11 mouse cellular contexts compared by ENCODE assay signal in the genomic region with DNA sequence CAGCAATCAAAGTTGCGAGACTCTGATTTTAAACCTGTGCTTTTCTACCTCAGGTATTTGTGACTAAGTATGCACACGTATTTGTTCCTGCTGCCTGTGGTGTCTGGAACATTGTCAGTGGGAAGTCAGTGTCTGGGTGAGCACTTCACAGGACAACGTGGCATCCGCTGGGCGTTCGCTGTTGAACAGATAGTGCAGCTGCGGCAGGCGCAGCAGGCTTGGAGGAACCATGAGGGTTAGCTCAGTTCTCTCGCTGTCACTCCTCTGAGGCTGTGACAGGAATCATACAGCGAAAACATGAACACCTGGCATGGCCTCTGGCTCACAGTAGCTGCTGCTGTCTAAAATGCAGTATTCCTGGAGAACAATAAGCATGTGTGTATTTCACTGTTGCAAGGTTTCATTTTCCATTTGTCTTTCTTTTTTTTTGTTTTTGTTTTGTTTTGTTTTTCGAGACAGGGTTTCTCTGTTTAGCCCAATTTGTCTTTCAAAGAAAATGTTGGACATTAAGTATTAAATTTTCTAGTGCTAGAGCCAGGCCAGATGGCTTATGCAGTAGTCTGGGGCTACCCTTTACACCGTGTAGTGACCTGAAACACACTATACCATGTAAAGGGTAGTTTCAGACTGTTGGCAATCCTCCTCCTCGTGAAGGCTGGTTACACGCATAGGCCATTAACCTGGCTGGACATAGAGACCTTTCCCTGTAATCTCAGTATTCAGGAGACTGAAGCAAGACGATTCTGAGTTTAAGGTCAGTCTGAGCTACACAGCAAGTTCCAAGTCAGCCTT. TPM values are rescaled to one million over a fixed set of nuclear protein-coding genes. Genes with fewer than 3 reads are reported as not detected.
DNase-seq lines count a peak whose midpoint lies in the region; ATAC-seq and TF ChIP-seq lines count a peak whose summit lies in the region.
"Had no signal": no experiment of that assay in that cellular context is flagged by ENCODE, and none has a peak within 500 bp of the region (broad histone marks: within the 10 kb centered on the region; RNA-seq: fewer than 3 reads in every experiment).

No protein-coding gene starts in this region.

- no peak for TF ChIP-seq EP300 in heart, postnatal 0 days (IDR thresholded peaks at IDR 0.05; ENCODE audit: low read depth)
- TF ChIP-seq EP300 in stomach, postnatal 0 days (optimal IDR thresholded peaks at IDR 0.05), result no peak

- DNase-seq in heart, postnatal 0 days (ENCODE audit: low spot score), result peak; percentile 19
- DNase-seq in stomach, postnatal 0 days (ENCODE audit: low spot score), result no peak
- peak; percentile 64 for DNase-seq in thymus, postnatal 4 days
- DNase-seq in testis, postnatal 10 days (ENCODE audit: low spot score), result no peak
- DNase-seq in adrenal gland, postnatal 25 days, result no peak
- DNase-seq: adrenal gland, adult 8-10 months; right cerebral cortex, postnatal 25 days had no signal

- 62% methylated on average over 15 of the region's 15 CpGs for WGBS in heart, postnatal 0 days
- WGBS in heart, embryonic 11.5 days (ENCODE audit: insufficient replicate concordance), result 79% methylated on average over 15 of the region's 15 CpGs
- 82% methylated on average over 15 of the region's 15 CpGs for WGBS in stomach, embryonic 15.5 days
- WGBS in stomach, postnatal 0 days, result 83% methylated on average over 15 of the region's 15 CpGs
- 81% methylated on average over 15 of the region's 15 CpGs for WGBS in limb, embryonic 13.5 days

- no peak for TF ChIP-seq CTCF in heart, postnatal 0 days (IDR thresholded peaks at IDR 0.05; ENCODE audit: low read depth)
- no peak for TF ChIP-seq CTCF in stomach, postnatal 0 days (IDR thresholded peaks at IDR 0.05; ENCODE audit: low read depth)

- no peaks in the 10 kb centered on the region for H3K27me3 ChIP-seq in heart, postnatal 0 days (ENCODE audit: control insufficient read depth, insufficient read depth, low read length)
- no peaks in the 10 kb centered on the region for H3K27me3 ChIP-seq in heart, embryonic 11.5 days (ENCODE audit: control insufficient read depth, insufficient read depth, low read length)
- no peaks in the 10 kb centered on the region for H3K27me3 ChIP-seq in stomach, embryonic 15.5 days (replicated peaks)
- no peaks in the 10 kb centered on the region for H3K27me3 ChIP-seq in stomach, postnatal 0 days (ENCODE audit: control insufficient read depth, insufficient read depth, low read length)
- H3K27me3 ChIP-seq in limb, embryonic 13.5 days, result no peaks in the 10 kb centered on the region

- peak; percentile 49; the same call in 1 of the 2 replicates for ATAC-seq in heart, postnatal 0 days (ENCODE audit: insufficient read depth, low read depth)
- ATAC-seq in heart, embryonic 11.5 days (replicated peaks; ENCODE audit: insufficient number of reproducible peaks, low FRiP score, low TSS enrichment), result no peak
- ATAC-seq in stomach, embryonic 15.5 days (ENCODE audit: insufficient read depth, low FRiP score, low read depth), result no peak
- ATAC-seq in stomach, postnatal 0 days (ENCODE audit: low FRiP score, low TSS enrichment), result no peak
- ATAC-seq in limb, embryonic 13.5 days (ENCODE audit: low FRiP score, low read depth), result peak; percentile 52

- no peak overlapping the region; the same call in 1 of the 2 replicates for H3K4me2 ChIP-seq in heart, postnatal 0 days (ENCODE audit: low read depth, low read length)
- no peak overlapping the region for H3K4me2 ChIP-seq in heart, embryonic 11.5 days
- H3K4me2 ChIP-seq in stomach, embryonic 15.5 days, result no peak overlapping the region
- no peak overlapping the region for H3K4me2 ChIP-seq in stomach, postnatal 0 days (replicated peaks; ENCODE audit: low read depth)
- H3K4me2 ChIP-seq in limb, embryonic 13.5 days (replicated peaks), result no peak overlapping the region

- H3K36me3 ChIP-seq in heart, postnatal 0 days (replicated peaks; ENCODE audit: control insufficient read depth, insufficient read depth, low read length), result peaks cover 38% of the 10 kb centered on the region
- peaks cover 6% of the 10 kb centered on the region for H3K36me3 ChIP-seq in heart, embryonic 11.5 days (ENCODE audit: control insufficient read depth, insufficient read depth, low read length)
- H3K36me3 ChIP-seq in stomach, embryonic 15.5 days, result peaks cover 3% of the 10 kb centered on the region; the same call in 1 of the 2 replicates
- peaks cover 4% of the 10 kb centered on the region; the same call in 1 of the 2 replicates for H3K36me3 ChIP-seq in stomach, postnatal 0 days (ENCODE audit: control insufficient read depth, insufficient read depth, low read length)
- H3K36me3 ChIP-seq in limb, embryonic 13.5 days, result peaks cover 25% of the 10 kb centered on the region

- H3K9ac ChIP-seq in heart, postnatal 0 days (replicated peaks; ENCODE audit: low read depth, low read length), result no peak overlapping the region
- H3K9ac ChIP-seq in heart, embryonic 11.5 days (ENCODE audit: low read depth, low read length), result no peak overlapping the region
- H3K9ac ChIP-seq in stomach, embryonic 15.5 days, result no peak overlapping the region
- no peak overlapping the region for H3K9ac ChIP-seq in stomach, postnatal 0 days (ENCODE audit: low read length)
- H3K9ac ChIP-seq in limb, embryonic 13.5 days, result no peak overlapping the region

- H3K9me3 ChIP-seq in heart, postnatal 0 days (replicated peaks; ENCODE audit: control insufficient read depth, low read length), result no peaks in the 10 kb centered on the region
- no peaks in the 10 kb centered on the region for H3K9me3 ChIP-seq in heart, embryonic 11.5 days (replicated peaks; ENCODE audit: control insufficient read depth, low read length)
- H3K9me3 ChIP-seq in stomach, embryonic 15.5 days, result no peaks in the 10 kb centered on the region
- H3K9me3 ChIP-seq in stomach, postnatal 0 days (ENCODE audit: control insufficient read depth, low read length), result no peaks in the 10 kb centered on the region
- 0 out of 2 replicates have a peak, but pooled peaks cover 3% of the 10 kb centered on the region for H3K9me3 ChIP-seq in limb, embryonic 13.5 days

- H3K4me1 ChIP-seq in heart, postnatal 0 days (ENCODE audit: control insufficient read depth, insufficient read depth), result no peaks in the 10 kb centered on the region
- no peaks in the 10 kb centered on the region for H3K4me1 ChIP-seq in heart, embryonic 11.5 days (ENCODE audit: control insufficient read depth, insufficient read depth, low read length)
- no peaks in the 10 kb centered on the region for H3K4me1 ChIP-seq in stomach, embryonic 15.5 days
- no peaks in the 10 kb centered on the region for H3K4me1 ChIP-seq in stomach, postnatal 0 days (replicated peaks; ENCODE audit: control insufficient read depth, insufficient read depth)
- H3K4me1 ChIP-seq in limb, embryonic 13.5 days, result peaks cover 9% of the 10 kb centered on the region; the same call in 1 of the 2 replicates

- H3K27ac ChIP-seq in heart, postnatal 0 days (ENCODE audit: low read depth), result peak overlapping the region; percentile 46
- H3K27ac ChIP-seq in heart, embryonic 11.5 days (ENCODE audit: low read depth, low read length), result no peak overlapping the region
- H3K27ac ChIP-seq in stomach, embryonic 15.5 days, result peak overlapping the region; percentile 17; the same call in 1 of the 2 replicates
- H3K27ac ChIP-seq in stomach, postnatal 0 days (replicated peaks), result no peak overlapping the region
- H3K27ac ChIP-seq in limb, embryonic 13.5 days, result peak overlapping the region; percentile 10; the same call in 1 of the 2 replicates
- H3K27ac ChIP-seq: left cerebral cortex, adult 2 months had no signal

- H3K4me3 ChIP-seq in heart, postnatal 0 days (ENCODE audit: low read depth, low read length), result no peak overlapping the region
- no peak overlapping the region for H3K4me3 ChIP-seq in heart, embryonic 11.5 days (ENCODE audit: low read depth, low read length)
- no peak overlapping the region for H3K4me3 ChIP-seq in stomach, embryonic 15.5 days (replicated peaks)
- no peak overlapping the region for H3K4me3 ChIP-seq in stomach, postnatal 0 days (ENCODE audit: low read depth, low read length)
- H3K4me3 ChIP-seq in limb, embryonic 13.5 days, result no peak overlapping the region
- H3K4me3 ChIP-seq: left cerebral cortex, adult 2 months had no signal

RNA-seq across cellular contexts. Expression of a gene that starts 20.2 kb away (rescaled TPM):
- total RNA-seq in heart, postnatal 0 days (2014; rRNA removed; ENCODE audit: low replicate concordance), result 81.0 and 81.9 TPM in 2 replicates
- polyA plus RNA-seq in heart, postnatal 0 days (2015; fragmentation: Nextera tagmentation; extraction: Ambion mirVana), result 60.2 and 62.4 TPM in 2 replicates
- polyA plus RNA-seq in heart, embryonic 11.5 days (2014; fragmentation: Nextera tagmentation; extraction: Ambion mirVana), result 131 and 134 TPM in 2 replicates
- polyA plus RNA-seq in stomach, embryonic 15.5 days (2015; fragmentation: Nextera tagmentation; extraction: Ambion mirVana), result 114 and 122 TPM in 2 replicates
- 117 and 121 TPM in 2 replicates for polyA plus RNA-seq in stomach, postnatal 0 days (2015; fragmentation: Nextera tagmentation; extraction: Ambion mirVana)
- polyA plus RNA-seq in limb, embryonic 13.5 days (2015; fragmentation: Nextera tagmentation; extraction: Ambion mirVana), result 71.7 and 73.1 TPM in 2 replicates
- 209 TPM in 2 replicates for total RNA-seq in adrenal gland, postnatal 25 days (2021)

RNA-seq across cellular contexts. Expression of a gene that starts 52.8 kb away (rescaled TPM):
- 26.8 and 32.8 TPM in 2 replicates for total RNA-seq in heart, postnatal 0 days (2014; rRNA removed; ENCODE audit: low replicate concordance)
- polyA plus RNA-seq in heart, postnatal 0 days (2015; fragmentation: Nextera tagmentation; extraction: Ambion mirVana), result 21.3 and 23.0 TPM in 2 replicates
- polyA plus RNA-seq in heart, embryonic 11.5 days (2014; fragmentation: Nextera tagmentation; extraction: Ambion mirVana), result 28.1 and 28.7 TPM in 2 replicates
- polyA plus RNA-seq in stomach, embryonic 15.5 days (2015; fragmentation: Nextera tagmentation; extraction: Ambion mirVana), result 34.8 and 35.6 TPM in 2 replicates
- 17.2 and 20.0 TPM in 2 replicates for polyA plus RNA-seq in stomach, postnatal 0 days (2015; fragmentation: Nextera tagmentation; extraction: Ambion mirVana)
- polyA plus RNA-seq in limb, embryonic 13.5 days (2015; fragmentation: Nextera tagmentation; extraction: Ambion mirVana), result 42.7 and 43.5 TPM in 2 replicates
- 59.7 and 72.9 TPM in 2 replicates for total RNA-seq in adrenal gland, postnatal 25 days (2021)

Comparison
In these comparisons a context has a peak if more than half of its experiments do, and no peak if none do; other contexts are left out.
1. ATAC-seq: peak in heart, postnatal 0 days (single experiment) and limb, embryonic 13.5 days (single experiment); none in heart, embryonic 11.5 days (single experiment), stomach, embryonic 15.5 days (single experiment) and stomach, postnatal 0 days (single experiment).
2. H3K27ac ChIP-seq: peak in heart, postnatal 0 days (single experiment), stomach, embryonic 15.5 days (single experiment) and limb, embryonic 13.5 days (single experiment); none in heart, embryonic 11.5 days (single experiment) and stomach, postnatal 0 days (single experiment).
3. DNase-seq: peak in heart, postnatal 0 days (single experiment) and thymus, postnatal 4 days (single experiment); none in stomach, postnatal 0 days (single experiment), testis, postnatal 10 days (single experiment) and adrenal gland, postnatal 25 days (single experiment).